Mouse (Mus musculus) mesoderm, embryonic 11.5 days (tissue): Measurements from ENCODE around the gene Wdr41.

Experiments used
- DNase-seq: peaks from one replicate; pipeline ENCODE4 v3.0.0-alpha.2; 2012; ENCODE audit warnings: low read depth, low spot score

The Wdr41 gene

DNA sequence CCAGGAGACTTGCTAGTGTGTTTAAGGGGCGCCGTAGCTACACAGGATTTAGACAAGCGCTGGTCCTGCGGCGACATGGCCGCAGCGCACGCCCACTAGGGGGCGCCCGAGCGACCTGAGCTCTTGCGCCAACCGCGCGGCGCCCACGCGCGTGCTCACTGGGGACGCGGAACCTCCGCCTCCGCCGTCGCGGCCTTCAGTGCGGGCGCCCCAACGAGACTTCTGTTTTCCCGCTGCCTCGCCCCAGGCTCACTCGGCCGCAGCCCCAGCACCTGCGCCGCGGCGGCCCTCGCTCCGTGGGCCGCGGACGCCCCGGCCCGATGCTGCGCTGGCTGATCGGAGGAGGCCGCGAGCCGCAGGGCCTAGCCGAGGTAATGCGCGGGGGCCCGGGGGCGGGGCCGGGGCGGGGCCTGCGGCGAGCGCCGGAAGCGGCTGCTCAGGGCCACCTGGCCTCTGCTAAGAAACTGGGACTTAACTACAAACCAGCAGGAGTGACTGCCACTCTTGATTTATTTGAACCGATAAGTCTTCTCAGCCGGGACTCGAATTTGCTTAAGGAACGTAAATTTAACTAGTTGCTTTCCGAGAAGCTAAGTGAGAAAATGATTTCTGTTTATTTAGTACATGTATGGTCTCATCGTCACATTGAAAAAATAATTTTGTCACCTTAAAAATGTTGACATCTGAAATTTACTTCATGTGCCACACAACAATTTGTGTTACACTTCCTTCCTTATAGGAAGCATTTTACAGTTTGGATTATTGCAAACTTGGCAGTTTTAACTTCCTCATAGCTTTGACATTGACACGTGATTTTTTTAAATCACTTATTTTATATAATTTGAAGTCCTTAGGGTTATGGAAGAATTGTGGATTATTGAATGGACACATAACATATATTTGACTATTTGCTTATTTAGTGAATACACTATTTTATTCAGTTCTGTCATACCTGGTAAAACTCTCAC lies at the start of gene Wdr41:
Wdr41 (plus strand) TSS at position 126 of the 968 bp plus-strand sequence.
- peak; percentile 97 for DNase-seq

DNA sequence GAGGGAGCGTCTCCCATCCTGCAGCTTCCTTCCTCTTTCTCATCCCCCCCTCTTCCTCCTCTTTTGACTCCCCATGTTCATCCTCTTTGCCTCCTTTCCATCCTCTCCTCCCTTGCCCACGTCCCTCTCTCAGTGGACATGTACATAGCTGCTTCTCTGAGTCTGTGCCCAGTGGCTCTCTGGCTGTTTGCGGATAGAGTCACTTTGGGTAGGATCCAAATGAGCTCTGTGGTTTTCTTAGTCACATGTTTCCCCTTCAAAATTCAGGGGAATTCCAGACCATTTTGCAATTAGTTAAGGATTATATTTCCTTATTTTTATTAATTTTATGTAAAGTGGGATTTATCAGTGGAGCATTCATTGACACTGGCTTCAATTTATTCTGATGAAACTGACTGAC lies 48.1 kb upstream of the Wdr41 start:
- DNase-seq, result no peak

DNA sequence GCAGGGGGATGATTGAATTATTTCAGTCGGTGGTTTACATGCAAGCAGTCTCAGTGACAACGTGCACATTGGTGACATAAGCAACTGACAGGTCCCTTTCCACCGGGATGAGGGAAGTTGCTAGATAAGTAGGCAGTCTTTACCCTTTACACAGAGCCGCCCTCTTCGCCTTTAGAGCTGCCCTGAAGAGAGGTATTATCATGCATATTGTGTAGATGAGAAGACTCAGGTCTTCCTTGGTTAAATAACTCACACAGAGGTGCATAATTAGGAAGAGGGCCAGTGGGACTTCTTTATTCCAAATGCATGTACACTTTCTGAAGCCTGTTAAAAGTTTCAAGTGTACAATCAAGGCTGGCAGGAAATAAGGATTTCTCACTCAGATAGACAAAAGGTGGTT lies 37.7 kb upstream of the Wdr41 start:
- no peak for DNase-seq

DNA sequence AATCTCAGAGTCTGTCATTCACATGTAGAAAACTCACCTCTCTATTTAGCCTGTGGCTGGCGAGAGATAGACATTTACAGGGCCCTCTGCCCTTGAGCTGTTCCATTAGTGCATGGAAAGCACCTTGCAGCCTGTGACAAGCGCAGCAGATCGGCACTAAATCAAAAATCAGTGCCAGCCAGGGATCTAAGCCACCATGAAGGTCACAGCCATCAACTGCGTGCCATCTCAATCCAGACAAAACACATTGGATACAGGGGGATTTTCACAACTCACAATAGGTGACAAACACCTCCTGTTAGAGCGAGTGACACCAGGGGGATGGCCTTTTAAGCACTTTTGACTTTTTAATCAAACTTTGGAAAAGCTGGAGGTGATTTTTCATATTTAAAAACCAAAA lies 36.0 kb upstream of the Wdr41 start:
- DNase-seq, result no peak

DNA sequence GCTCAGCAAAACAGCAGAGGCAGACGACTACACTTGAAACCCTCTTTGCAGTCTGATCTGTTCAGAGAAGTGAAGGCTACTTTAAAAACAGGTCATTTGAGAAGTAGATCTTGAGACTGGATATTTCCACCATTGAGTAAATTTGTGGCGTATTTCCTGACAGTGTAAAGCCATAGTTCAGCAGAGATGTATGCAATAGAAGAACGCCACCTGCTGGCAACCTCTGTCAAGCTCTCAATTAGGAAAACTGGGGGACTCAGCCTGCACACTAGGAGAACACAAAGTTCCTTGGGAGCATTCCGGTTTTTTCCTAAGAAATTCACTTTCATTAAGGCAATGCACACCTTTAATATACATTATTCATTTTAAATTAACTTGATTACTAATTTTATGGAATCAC lies 34.9 kb upstream of the Wdr41 start:
- peak; percentile 78 for DNase-seq

DNA sequence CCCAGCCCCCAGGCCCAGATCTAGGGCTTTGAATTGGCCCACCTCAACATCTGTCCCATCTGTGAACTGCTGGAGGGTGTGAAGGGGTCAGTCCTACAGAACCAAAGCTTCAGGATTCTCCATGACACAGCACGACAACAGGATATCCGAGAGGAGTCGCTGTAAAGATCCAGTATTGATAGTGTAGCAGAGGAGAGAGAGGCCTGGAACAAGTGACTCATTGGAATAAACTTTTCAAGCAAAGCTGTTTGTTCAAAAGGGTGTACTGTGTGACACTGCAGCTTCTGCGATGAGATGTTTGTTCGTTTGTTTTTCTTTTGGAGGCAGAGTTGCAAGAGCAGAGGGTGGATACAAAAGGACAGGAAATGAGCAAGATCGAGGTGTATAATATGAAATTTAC lies 20.2 kb upstream of the Wdr41 start:
- DNase-seq, result no peak

DNA sequence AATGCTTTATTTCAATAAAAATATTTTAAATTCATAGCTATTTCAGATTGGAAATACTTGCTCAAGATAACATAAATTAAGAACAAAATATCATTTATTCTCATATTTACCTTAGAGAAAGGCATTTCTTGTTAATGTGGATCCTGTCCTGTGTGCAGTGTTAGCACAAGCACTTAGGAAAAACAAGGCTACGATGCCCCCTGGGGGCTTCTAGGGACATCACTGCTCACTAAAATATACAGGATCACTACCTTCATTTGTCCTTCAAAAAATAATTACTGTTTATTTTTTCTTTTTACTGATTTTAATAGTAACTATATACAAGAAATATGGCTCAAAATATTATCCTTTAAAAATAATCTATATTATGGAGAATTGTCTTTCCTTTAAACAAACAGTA lies 18.2 kb upstream of the Wdr41 start:
- peak; percentile 35 for DNase-seq

DNA sequence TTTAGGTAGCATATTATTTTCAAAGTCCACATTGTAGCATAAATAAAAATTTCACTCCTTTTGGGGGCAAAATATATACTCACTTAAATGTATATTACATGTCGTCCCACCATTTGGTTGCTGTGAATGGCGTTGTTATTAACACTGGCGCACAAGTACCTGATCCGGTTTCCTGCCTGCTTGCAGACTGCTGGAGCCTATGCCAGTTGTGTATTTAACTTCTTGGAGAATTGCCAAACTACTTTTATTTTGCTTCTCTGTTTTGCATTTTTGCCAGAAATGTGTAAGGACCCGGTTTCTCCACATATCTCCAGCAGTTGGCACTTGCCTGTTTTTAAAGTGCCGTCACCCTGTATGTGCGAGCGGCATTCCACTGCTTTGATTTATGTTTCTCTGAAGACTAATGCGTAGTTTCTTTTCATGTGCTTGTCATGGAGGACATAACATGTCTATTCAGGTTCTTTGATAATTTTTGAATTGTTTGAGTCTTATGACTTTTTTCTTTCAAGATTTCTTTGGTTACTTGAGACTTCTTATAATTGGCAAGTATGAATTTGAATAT lies 6.1 kb upstream of the Wdr41 start:
- DNase-seq, result peak; percentile 8

DNA sequence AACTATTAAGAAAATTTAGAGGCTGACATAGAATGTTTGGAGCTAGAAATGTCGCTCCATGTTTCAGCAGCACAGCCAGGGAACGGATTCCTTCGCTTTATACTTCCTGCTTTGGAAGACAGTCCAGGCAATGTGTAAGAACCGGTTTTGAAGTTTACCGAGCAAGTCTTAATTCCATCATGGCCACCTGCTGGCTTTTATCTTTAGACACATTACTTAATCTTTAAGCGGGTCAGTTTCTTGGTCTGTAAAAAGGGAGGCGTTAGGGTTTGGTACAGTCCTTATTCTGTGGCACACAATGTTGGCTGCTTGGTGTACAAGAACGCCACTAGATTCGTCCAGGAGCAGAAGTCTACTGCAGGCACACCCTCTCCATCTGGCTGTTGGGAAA lies 321 bp upstream of the Wdr41 start:
- no peak for DNase-seq

DNA sequence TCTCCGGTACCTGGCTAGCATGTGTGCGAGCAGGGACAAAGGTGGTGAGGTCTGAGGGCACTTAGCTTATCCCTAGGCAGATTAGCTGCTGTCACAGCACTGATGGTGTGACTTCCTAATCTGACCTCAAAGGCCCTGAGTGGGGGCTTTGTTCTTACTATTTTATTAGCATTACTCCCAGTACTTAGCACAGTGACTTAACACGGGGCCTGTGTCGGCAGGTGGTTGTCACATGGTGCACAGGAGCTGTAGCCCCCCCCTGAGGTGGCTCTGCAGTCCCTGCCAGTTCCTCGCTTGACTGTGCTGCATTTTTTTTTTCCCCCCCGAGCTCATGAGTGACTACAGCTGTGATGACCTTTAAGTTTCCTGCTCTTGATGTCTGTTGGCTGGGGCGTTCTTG lies 2.9 kb downstream of the Wdr41 start:
- DNase-seq, result no peak

DNA sequence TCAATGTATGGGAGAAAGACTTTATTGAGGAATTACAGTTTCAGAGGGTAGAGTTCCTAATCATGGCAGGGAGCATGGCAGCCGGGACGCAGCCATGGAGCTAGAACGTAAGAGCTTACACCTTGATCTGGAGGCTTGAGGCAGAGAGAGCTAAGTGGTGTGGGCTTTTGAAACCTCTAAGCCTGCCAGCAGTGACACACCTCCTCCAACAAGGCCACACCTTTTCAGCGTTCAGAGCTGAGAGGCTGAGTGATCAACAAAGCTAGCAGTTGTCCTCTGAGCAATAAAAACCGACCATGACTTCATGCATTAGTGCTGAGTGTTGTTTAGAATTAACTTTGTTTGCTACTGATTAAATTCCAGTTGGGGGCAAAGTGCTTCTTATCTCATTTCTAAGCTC lies 14.4 kb downstream of the Wdr41 start:
- DNase-seq, result no peak

DNA sequence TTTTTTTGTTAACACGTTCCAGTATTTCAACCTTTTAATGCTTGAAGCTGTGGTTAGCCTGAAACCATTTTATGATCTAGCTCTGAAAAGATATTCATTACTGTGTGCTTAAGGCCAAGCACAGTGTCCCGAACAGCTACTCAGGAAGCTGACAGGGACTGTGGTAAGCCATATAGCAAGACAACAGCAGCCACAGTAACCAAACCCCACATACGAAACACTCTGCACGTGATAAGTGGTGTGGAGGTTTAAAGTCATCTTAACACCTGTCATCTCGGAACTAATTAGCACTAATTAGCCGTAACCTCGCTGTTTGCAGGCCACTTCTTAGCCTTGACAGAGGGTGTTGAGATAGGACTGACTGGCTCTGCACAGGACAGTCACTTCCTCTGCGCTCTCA lies 31.1 kb downstream of the Wdr41 start:
- DNase-seq, result no peak

DNA sequence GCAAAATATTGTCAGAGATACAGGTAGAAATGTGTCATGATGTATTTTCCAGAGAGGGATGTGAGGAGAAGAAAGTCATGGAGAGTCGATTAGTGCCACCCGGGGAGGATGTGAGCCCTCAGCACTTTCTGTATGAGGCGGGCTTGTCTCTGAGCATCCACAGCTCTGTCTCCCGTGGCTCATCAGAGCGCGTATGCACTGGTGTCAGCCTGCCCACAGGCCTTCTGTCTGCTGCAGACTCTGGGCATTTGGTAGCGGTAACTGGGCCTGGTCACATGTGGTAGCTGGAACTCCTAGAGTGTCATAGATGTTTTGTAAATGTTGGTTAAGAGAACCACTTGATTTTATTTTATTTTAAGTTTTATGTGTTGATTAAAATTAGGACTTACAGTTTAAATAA lies 33.1 kb downstream of the Wdr41 start:
- DNase-seq, result no peak

DNA sequence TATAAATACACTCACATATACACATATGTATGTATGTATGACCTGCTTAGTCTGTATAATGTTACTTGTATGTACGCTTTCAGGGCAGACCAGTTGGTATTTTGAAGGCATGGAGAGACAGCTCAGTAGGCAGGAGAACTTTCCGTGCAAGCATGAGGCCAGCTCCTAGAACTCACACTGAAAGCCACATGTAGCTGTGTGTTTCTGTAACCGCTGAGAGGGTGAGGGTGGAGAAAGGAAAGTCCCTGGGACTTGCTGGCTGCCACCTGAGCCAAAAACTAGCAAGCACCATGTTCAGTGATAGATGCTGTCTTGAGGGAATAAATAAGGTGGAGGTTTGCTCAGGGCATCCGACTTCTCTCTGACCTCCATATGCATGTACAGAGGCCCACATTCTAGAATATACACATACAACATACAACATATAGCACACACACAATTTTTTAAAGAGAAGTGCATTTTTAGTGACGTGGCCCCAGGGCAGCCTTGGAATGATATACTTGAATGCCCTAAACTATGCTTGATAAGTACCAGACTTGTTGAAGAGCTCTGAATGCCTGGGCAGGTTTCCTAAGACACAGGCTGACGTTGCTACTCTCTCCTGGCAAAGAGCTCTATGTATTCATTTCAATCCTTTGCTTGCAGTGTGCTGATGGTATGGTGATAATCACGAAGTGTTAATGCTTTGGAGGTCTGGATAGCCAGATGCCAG lies 35.6 kb downstream of the Wdr41 start:
- DNase-seq, result no peak

DNA sequence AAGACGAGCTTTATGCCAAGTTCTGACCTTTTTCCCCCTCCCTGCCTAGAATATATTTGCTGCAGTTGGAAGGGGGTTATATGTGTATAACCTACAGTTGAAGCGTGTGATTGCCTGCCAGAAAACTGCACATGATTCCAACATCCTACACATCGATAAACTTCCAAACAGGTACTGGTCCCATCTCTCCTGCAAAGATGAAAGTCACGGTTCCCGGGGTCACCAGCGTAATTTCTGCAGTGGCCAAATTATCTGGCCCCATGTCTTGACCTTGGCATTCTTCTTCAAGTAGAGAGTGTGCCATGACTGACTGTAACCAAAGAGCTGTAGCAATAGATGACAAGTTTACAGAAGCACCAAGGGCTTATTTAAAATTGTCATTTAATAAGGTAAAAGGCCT lies 41.1 kb downstream of the Wdr41 start:
- no peak for DNase-seq

DNA sequence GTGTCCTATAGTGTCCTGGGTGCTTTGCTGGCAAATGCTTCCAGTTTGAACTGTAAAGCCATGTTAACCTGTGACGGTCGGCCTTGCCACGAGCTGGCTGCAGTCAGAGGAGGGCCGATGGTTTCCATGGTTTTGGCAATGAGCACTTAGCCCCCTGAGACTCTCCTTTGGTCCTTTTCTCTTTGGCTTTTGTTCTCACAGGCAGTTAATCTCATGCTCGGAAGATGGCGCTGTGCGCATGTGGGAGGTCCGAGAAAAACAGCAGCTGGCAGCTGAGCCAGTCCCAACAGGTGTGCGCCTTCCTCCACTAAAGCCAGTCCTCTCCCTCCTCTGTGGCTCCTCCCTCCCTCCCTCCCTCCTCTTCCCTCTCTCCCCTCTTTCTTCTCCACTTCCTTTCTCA lies 41.8 kb downstream of the Wdr41 start:
- peak; percentile 91 for DNase-seq

DNA sequence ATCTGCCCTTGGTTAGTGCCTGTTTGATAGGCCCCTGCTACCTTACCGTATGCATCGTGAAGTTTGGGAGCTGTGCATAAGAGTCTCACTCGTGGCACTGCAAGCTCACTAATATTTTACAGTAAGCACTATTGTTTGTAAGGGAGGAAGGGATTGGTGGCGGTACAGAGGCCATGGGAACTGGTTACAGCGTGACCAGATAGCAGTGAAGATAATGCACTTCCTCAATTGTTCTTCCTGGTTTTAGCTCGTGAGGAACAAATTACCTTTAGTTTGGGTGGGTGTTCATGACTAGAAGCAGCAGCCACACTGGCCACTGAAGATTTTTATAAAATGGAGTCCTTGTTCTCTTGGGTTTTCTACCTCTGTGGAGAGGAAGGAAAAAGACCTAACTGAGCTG lies 43.2 kb downstream of the Wdr41 start:
- no peak for DNase-seq

DNA sequence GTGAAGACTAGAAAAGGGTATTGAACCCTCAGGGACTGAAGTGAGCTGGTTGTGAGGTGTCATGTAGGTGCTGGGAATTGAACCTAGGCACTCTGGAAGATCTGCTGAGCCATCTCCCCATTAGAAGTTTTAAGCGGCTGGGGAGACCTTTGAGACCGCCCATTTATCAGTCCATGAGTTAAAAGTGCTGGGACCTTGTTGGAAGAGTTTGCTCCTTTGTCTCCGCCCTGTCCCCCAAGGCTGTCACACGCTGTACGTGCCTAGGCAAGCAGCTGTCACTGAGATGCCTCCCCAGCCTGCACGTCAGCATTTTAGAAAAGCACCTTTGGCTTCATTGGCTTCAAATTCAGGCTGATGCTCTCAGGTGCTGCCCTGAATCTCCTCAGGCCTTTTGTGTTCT lies 44.1 kb downstream of the Wdr41 start:
- DNase-seq, result no peak

DNA sequence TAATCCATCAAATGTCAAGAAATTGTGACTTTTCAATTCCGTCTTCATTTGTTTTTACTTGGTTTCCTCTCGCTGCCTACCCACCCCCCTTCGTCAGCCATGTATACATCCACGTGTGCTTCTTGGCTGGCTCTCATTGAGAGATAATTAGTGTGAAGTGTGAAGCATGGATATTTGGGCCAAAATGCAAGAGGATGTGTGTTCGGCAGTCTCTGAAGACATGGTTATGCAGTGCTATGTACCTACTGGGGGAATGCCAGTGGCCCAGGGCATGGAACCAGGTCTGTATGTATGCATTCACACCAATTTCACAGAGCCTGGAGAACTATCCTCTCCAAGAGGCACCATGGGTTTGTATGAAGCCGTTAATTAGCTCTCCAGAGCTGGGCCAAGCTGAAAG lies 54.7 kb downstream of the Wdr41 start:
- DNase-seq, result no peak

DNA sequence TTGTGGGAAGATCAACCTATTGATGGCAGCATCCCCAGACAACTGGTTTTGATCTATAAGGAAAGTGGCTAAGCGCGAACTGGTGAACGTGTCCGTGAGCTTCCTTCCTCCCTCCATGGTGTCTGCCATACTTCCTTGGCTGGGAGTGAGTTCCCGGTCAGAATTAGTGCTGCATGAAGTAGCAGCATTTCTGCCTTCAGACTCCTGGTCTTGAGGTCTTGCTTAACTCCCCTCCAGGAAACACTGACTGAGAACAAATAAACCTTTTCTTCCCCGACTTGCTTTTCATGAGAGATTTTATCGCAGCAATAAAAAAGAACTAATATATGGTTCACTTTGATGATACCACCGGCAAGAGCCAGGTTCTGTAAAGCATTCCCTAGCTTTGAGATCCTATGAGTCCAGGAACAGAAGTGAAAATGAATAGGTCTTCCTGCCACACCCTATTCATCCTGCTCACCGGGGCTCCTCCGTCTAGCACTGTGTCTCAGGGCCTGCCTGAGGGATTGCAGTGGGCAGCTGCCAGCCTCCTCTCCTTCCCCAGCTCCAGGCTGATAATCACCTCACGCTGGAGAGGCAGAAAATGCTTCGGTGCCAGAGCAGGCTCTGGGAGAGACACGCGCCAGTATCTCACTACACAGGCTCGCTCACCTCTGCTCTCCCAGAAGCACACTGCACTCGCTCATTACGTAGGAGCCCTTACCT lies 56.1 kb downstream of the Wdr41 start:
- no peak for DNase-seq

DNA sequence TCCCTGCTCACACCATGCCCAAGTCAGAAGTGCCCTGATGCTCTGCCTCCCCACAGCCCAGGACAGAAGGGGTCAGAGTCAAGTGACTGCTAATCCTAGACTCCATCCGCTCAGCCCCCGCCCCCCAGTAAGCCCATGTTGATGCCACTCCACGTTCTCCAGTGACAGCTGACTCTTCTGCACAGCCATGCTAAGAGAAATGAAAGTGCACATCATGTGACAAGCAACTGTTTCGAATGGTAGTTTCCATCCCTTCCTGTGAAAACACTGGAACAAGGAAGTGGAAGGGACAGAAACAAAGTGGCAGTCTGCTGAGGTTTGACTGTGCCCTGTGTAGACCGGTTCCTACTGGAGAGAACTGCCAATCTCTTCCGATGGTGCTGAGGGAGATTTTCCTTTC lies 56.8 kb downstream of the Wdr41 start:
- no peak for DNase-seq

DNA sequence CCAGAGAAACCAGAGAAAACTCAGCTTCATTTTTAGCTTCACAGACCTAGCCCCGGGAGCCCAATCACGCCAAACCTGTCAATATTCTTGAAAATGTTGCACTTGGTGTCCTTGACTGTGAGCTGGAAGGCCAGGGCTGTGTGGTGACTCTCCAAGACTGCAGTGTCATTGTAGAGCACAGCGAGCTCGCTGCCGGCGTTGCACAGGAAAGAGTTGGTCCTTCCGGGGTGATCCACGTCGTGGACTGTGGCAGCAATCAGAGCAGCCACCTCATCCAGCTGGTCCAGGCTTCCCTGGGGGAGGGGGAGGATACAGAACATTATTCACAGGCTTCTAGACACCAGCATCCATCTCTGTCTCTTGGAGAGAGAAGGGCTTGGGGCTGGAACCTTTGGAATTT lies 58.0 kb downstream of the Wdr41 start:
- DNase-seq, result no peak
